In genomic region chr5:134183880-134184808, GRCm38 (mm10) we compare ENCODE assay signal across 8 mouse cellular contexts. TPM values are rescaled to one million over a fixed set of nuclear protein-coding genes. Genes with fewer than 3 reads are reported as not detected.
DNase-seq lines count a peak whose midpoint lies in the region; ATAC-seq lines count a peak whose summit lies in the region.

Gtf2ird2 (plus strand) TSS chr5:134184019.

- WGBS in hindbrain, embryonic 15.5 days = under 1% methylated on average over 88 of the region's 92 CpGs

- H3K9me3 ChIP-seq in hindbrain, embryonic 15.5 days = no peaks in the 10 kb centered on the region

- H3K4me3 ChIP-seq in hindbrain, embryonic 15.5 days = peak within 1 kb of the TSS; percentile 64

- peak within 1 kb of the TSS; percentile 70 for H3K9ac ChIP-seq in hindbrain, embryonic 15.5 days

- peak; percentile 98 for DNase-seq in R1 (ENCODE audit: low read depth, low spot score)
- peak; percentile 99 to 100 for DNase-seq in cerebellum, postnatal 25 days
- peak; percentile 97 to 98 for DNase-seq in frontal cortex, postnatal 25 days (ENCODE audit: low spot score in 2 of 2)
- peak; percentile 99 for DNase-seq in left cerebral cortex, adult 11 months (ENCODE audit: low spot score)
- DNase-seq in lung, postnatal 4 days = peak; percentile 99
- DNase-seq in retina, postnatal 7 days (ENCODE audit: low read depth, low spot score) = peak; percentile 96
- DNase-seq in urinary bladder, adult 2 months (ENCODE audit: low spot score) = peak; percentile 94

- H3K4me1 ChIP-seq in hindbrain, embryonic 15.5 days (replicated peaks) = peaks cover 13% of the 10 kb centered on the region

- peak within 1 kb of the TSS; percentile 96 for H3K27ac ChIP-seq in hindbrain, embryonic 15.5 days (replicated peaks)

- peak; percentile 96 for ATAC-seq in hindbrain, embryonic 15.5 days (ENCODE audit: low FRiP score, low read depth)

- no peaks in the 10 kb centered on the region; the same call in 1 of the 2 replicates for H3K36me3 ChIP-seq in hindbrain, embryonic 15.5 days

- H3K27me3 ChIP-seq in hindbrain, embryonic 15.5 days = no peaks in the 10 kb centered on the region

- peak within 1 kb of the TSS; percentile 87 for H3K4me2 ChIP-seq in hindbrain, embryonic 15.5 days

RNA-seq across cellular contexts. Expression of gene Gtf2ird2, which starts in this region (rescaled TPM):
- 15.4 and 15.8 TPM in 2 replicates for polyA plus RNA-seq in hindbrain, embryonic 15.5 days (2015; fragmentation: Nextera tagmentation; extraction: Ambion mirVana)
- 9.4 and 10.9 TPM in 2 replicates for polyA plus RNA-seq in urinary bladder, adult 2 months (2012; rRNA removed)

Comparison
In these comparisons a context has a peak if more than half of its experiments do, and no peak if none do; other contexts are left out.
1. Peak in every context shown above with its lines: DNase-seq, ATAC-seq, H3K4me3 ChIP-seq and H3K27ac ChIP-seq.